Mouse (Mus musculus) liver, adult 2 months (tissue): Measurements from ENCODE around the gene Btg2.

ENCODE experiments used
- CTCF ChIP-seq: fragments of 200-500 bp; IDR thresholded peaks from 2 replicates; pipeline ENCODE4 v1.5.1; 2011; ENCODE audit warnings: low read depth, low read length, control low read depth
- POLR2A ChIP-seq: fragments of 200-500 bp; IDR thresholded peaks from 2 replicates; pipeline ENCODE4 v1.6.1; 2011; ENCODE audit warnings: low read length, control low read depth; ENCODE audit not compliant: insufficient read depth; ENCODE audit errors: extremely low read depth

DNA sequence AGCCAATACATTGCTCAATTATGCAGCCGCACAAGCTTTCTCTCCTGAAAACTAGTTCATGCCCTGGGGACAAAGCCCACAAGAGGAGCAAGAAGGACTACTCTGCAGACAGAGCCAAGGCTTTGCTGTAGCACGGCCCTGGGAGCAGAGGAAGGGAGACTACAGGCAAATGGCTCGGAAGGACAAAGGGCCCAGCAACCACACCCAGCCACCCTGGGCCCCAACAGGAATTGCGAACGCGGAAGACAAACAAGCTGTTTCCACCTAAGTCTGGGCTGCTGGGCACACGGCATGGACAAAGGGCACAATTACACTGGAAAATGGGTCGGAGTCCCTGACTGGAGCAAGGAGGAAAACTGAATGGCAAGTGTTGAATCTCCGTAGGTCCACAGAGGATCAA lies 23.9 kb downstream of the Btg2 start:
- TF ChIP-seq CTCF, result no peak
- TF ChIP-seq POLR2A, result no peak
